Mouse (Mus musculus) neural tube, embryonic 12.5 days (tissue): ENCODE measurements at regions not wholly inside any gene's neighbourhood (a gene's known extent, or its start where the extent isn't known, plus 50 kb on each side); places are given as distances from the start of the nearest gene placed in this dataset.

ENCODE experiments used
- ATAC-seq: fragments of 200-750 bp; cut with Nextera tagmentation; 2 replicates; pipeline ENCODE4 v1.8.0; 2017; ENCODE audit warnings: low read depth, mild to moderate bottlenecking, moderate TSS enrichment, moderate library complexity; ENCODE audit not compliant: low FRiP score
- H3K27ac ChIP-seq: fragments of 300-500 bp; sonication (generic); 2 replicates; pipeline ENCODE4 v1.5.1; 2016
- H3K27me3 ChIP-seq: fragments of 300-500 bp; sonication (generic); replicated peaks from 2 replicates; pipeline ENCODE4 v1.6.1; 2016; ENCODE audit warnings: mild to moderate bottlenecking
- H3K36me3 ChIP-seq: fragments of 300-500 bp; sonication (generic); 2 replicates; pipeline ENCODE4 v1.6.1; 2016; ENCODE audit warnings: mild to moderate bottlenecking
- H3K4me1 ChIP-seq: fragments of 300-500 bp; sonication (generic); 2 replicates; pipeline ENCODE4 v1.6.1; 2016
- H3K4me2 ChIP-seq: fragments of 300-500 bp; sonication (generic); replicated peaks from 2 replicates; pipeline ENCODE4 v1.6.1; 2016; ENCODE audit warnings: mild to moderate bottlenecking
- H3K4me3 ChIP-seq: fragments of 300-500 bp; sonication (generic); 2 replicates; pipeline ENCODE4 v1.5.1; 2016
- H3K9ac ChIP-seq: fragments of 300-500 bp; sonication (generic); 2 replicates; pipeline ENCODE4 v1.6.1; 2016; ENCODE audit warnings: mild to moderate bottlenecking
- H3K9me3 ChIP-seq: fragments of 300-500 bp; sonication (generic); 2 replicates; pipeline ENCODE4 v1.6.1; 2016; ENCODE audit warnings: mild to moderate bottlenecking
- WGBS: fragments of 180-500 bp; shearing (Covaris S2); methylation state at CpG from one replicate; pipeline ENCODE4 v1.1.7; 2016; 5-methylcytosine and 5-hydroxymethylcytosine counted together

- WGBS = 89% methylated on average over 5 of the region's 5 CpGs
- Histone ChIP-seq H3K27me3 (no peaks in the 10 kb centered on the region), H3K27ac (no peak overlapping the region), H3K9me3 (no peaks in the 10 kb centered on the region), H3K36me3 (no peaks in the 10 kb centered on the region), H3K9ac (no peak overlapping the region), H3K4me3 (no peak overlapping the region), H3K4me2 (no peak overlapping the region), H3K4me1 (no peaks in the 10 kb centered on the region)
- no peak for ATAC-seq
Observed at GRCm38 (mm10) chr12:90876230-90877005, 138.2 kb upstream of the Dio2 start.

GRCm38 (mm10) chr12:90874840-90875239, 136.6 kb upstream of the Dio2 start:
- H3K9ac ChIP-seq = no peak overlapping the region
- H3K4me1 ChIP-seq = no peaks in the 10 kb centered on the region
- H3K4me3 ChIP-seq = no peak overlapping the region
- H3K9me3 ChIP-seq = no peaks in the 10 kb centered on the region
- 86% methylated on average over 3 of the region's 3 CpGs for WGBS
- no peak for ATAC-seq
- H3K27me3 ChIP-seq = no peaks in the 10 kb centered on the region
- no peak overlapping the region for H3K27ac ChIP-seq
- no peak overlapping the region for H3K4me2 ChIP-seq
- no peaks in the 10 kb centered on the region for H3K36me3 ChIP-seq

GRCm38 (mm10) chr12:90873959-90874358, 135.7 kb upstream of the Dio2 start:
- no peak overlapping the region for H3K9ac ChIP-seq
- no peak overlapping the region for H3K4me2 ChIP-seq
- WGBS = 91% methylated on average over 3 of the region's 3 CpGs
- H3K27me3 ChIP-seq = no peaks in the 10 kb centered on the region
- H3K27ac ChIP-seq = no peak overlapping the region
- no peaks in the 10 kb centered on the region for H3K36me3 ChIP-seq
- H3K9me3 ChIP-seq = no peaks in the 10 kb centered on the region
- H3K4me3 ChIP-seq = no peak overlapping the region
- ATAC-seq = no peak
- H3K4me1 ChIP-seq = no peaks in the 10 kb centered on the region

- Histone ChIP-seq H3K4me3 (no peak overlapping the region), H3K9me3 (no peaks in the 10 kb centered on the region), H3K4me2 (no peak overlapping the region), H3K27me3 (no peaks in the 10 kb centered on the region), H3K27ac (no peak overlapping the region), H3K9ac (no peak overlapping the region), H3K36me3 (no peaks in the 10 kb centered on the region), H3K4me1 (no peaks in the 10 kb centered on the region)
- WGBS = 92% methylated on average over 4 of the region's 4 CpGs
- no peak for ATAC-seq
Observed at GRCm38 (mm10) chr12:90866597-90866996, 128.4 kb upstream of the Dio2 start.

GRCm38 (mm10) chr12:90862632-90863031, 124.4 kb upstream of the Dio2 start:
- WGBS = 93% methylated on average over 3 of the region's 3 CpGs
- no peaks in the 10 kb centered on the region for H3K36me3 ChIP-seq
- H3K4me2 ChIP-seq = no peak overlapping the region
- no peak for ATAC-seq
- no peaks in the 10 kb centered on the region for H3K27me3 ChIP-seq
- H3K27ac ChIP-seq = no peak overlapping the region
- H3K4me1 ChIP-seq = no peaks in the 10 kb centered on the region
- H3K9ac ChIP-seq = no peak overlapping the region
- no peaks in the 10 kb centered on the region for H3K9me3 ChIP-seq
- H3K4me3 ChIP-seq = no peak overlapping the region

GRCm38 (mm10) chr12:90857746-90858145, 119.5 kb upstream of the Dio2 start:
- Histone ChIP-seq H3K9ac (no peak overlapping the region), H3K36me3 (no peaks in the 10 kb centered on the region), H3K27me3 (no peaks in the 10 kb centered on the region), H3K4me2 (no peak overlapping the region), H3K27ac (no peak overlapping the region), H3K4me1 (no peaks in the 10 kb centered on the region), H3K9me3 (no peaks in the 10 kb centered on the region), H3K4me3 (no peak overlapping the region)
- 60% methylated on average over 3 of the region's 3 CpGs for WGBS
- no peak for ATAC-seq

GRCm38 (mm10) chr12:90810666-90811065, 72.4 kb upstream of the Dio2 start:
- 79% methylated on average over 6 of the region's 6 CpGs for WGBS
- Histone ChIP-seq H3K27ac (no peak overlapping the region), H3K9me3 (no peaks in the 10 kb centered on the region), H3K4me1 (no peaks in the 10 kb centered on the region), H3K4me2 (no peak overlapping the region), H3K27me3 (no peaks in the 10 kb centered on the region), H3K9ac (no peak overlapping the region), H3K4me3 (no peak overlapping the region), H3K36me3 (no peaks in the 10 kb centered on the region)
- ATAC-seq = no peak

GRCm38 (mm10) chr12:90790562-90790961, 52.3 kb upstream of the Dio2 start:
- Histone ChIP-seq H3K4me2 (no peak overlapping the region), H3K27me3 (no peaks in the 10 kb centered on the region), H3K4me3 (no peak overlapping the region), H3K9ac (no peak overlapping the region), H3K4me1 (no peaks in the 10 kb centered on the region), H3K27ac (no peak overlapping the region), H3K36me3 (no peaks in the 10 kb centered on the region), H3K9me3 (no peaks in the 10 kb centered on the region)
- WGBS = 96% methylated on average over 2 of the region's 2 CpGs
- ATAC-seq = no peak
